Mouse (Mus musculus): ENCODE data around the gene 9330161L09Rik. TPM values are rescaled to one million over a fixed set of nuclear protein-coding genes. Genes with fewer than 3 reads are reported as not detected.

Gene 9330161L09Rik
- polyA plus RNA-seq, 1 experiment from 2014 or later: 0.12 TPM

- no peak overlapping the region for H3K4me2 ChIP-seq
- H3K27me3 ChIP-seq: peaks cover 10% of the 10 kb centered on the region; the same call in 1 of the 2 replicates
- H3K36me3 ChIP-seq (replicated peaks): no peaks in the 10 kb centered on the region
- ATAC-seq (ENCODE audit: insufficient read depth): no peak
- H3K4me3 ChIP-seq (replicated peaks): no peak overlapping the region
- WGBS (ENCODE audit: insufficient replicate concordance): 41% methylated on average over 3 of the region's 3 CpGs
- H3K27ac ChIP-seq (replicated peaks): no peak overlapping the region
- H3K4me1 ChIP-seq (replicated peaks): no peaks in the 10 kb centered on the region
- H3K9me3 ChIP-seq (replicated peaks): no peaks in the 10 kb centered on the region
- H3K9ac ChIP-seq: no peak overlapping the region
Measured at GRCm38 (mm10) chr12:103362336-103362735, 45.3 kb downstream of the 9330161L09Rik start.

GRCm38 (mm10) chr12:103361539-103362307 lies 45.9 kb downstream of the 9330161L09Rik start:
- Histone ChIP-seq H3K4me3 (replicated peaks) (no peak overlapping the region), H3K27me3 (peaks cover 5% of the 10 kb centered on the region; the same call in 1 of the 2 replicates), H3K36me3 (replicated peaks) (no peaks in the 10 kb centered on the region), H3K4me1 (replicated peaks) (no peaks in the 10 kb centered on the region), H3K9ac (no peak overlapping the region), H3K27ac (replicated peaks) (no peak overlapping the region), H3K4me2 (no peak overlapping the region), H3K9me3 (replicated peaks) (no peaks in the 10 kb centered on the region)
- 72% methylated on average over 17 of the region's 17 CpGs for whole genome bisulfite sequencing (ENCODE audit: insufficient replicate concordance)
- no peak for ATAC-seq (ENCODE audit: insufficient read depth)

DNA sequence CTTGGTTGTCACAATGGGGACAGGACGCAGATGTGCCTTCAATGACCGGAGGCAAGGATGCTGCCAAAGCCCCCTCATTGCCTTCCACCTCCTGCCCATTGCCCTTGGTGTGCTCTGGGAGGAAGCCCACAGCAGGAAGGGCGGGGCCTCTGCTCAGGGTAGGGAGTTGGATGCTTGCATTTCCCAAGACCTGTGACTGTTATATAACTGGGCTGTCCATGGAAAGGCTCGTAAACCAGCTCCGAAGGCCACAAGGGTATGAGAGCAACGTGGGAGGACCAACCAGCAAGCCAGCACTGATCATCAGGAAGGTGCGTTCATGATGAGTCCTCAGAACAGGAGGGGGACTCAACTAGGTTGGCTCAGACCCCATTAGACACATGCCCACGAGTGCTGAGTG lies 46.8 kb downstream of the 9330161L09Rik start:
- Histone ChIP-seq H3K9ac (no peak overlapping the region), H3K27me3 (peaks cover 3% of the 10 kb centered on the region; the same call in 1 of the 2 replicates), H3K4me1 (replicated peaks) (no peaks in the 10 kb centered on the region), H3K4me2 (no peak overlapping the region), H3K9me3 (replicated peaks) (no peaks in the 10 kb centered on the region), H3K36me3 (replicated peaks) (no peaks in the 10 kb centered on the region), H3K27ac (replicated peaks) (no peak overlapping the region), H3K4me3 (replicated peaks) (no peak overlapping the region)
- WGBS (ENCODE audit: insufficient replicate concordance): 56% methylated on average over 8 of the region's 8 CpGs
- ATAC-seq (ENCODE audit: insufficient read depth): no peak

GRCm38 (mm10) chr12:103358951-103359801 lies 48.4 kb downstream of the 9330161L09Rik start:
- H3K4me1 ChIP-seq (replicated peaks): no peaks in the 10 kb centered on the region
- H3K4me2 ChIP-seq: no peak overlapping the region
- H3K36me3 ChIP-seq (replicated peaks): no peaks in the 10 kb centered on the region
- no peaks in the 10 kb centered on the region for H3K9me3 ChIP-seq (replicated peaks)
- H3K27ac ChIP-seq (replicated peaks): no peak overlapping the region
- H3K27me3 ChIP-seq: peaks cover 3% of the 10 kb centered on the region; the same call in 1 of the 2 replicates
- no peak overlapping the region for H3K9ac ChIP-seq
- H3K4me3 ChIP-seq (replicated peaks): no peak overlapping the region
- no peak for ATAC-seq (ENCODE audit: insufficient read depth)
- 54% methylated on average over 4 of the region's 4 CpGs for WGBS (ENCODE audit: insufficient replicate concordance)

- Histone ChIP-seq H3K36me3 (replicated peaks) (no peaks in the 10 kb centered on the region), H3K4me1 (replicated peaks) (no peaks in the 10 kb centered on the region), H3K27ac (replicated peaks) (no peak overlapping the region), H3K9me3 (replicated peaks) (no peaks in the 10 kb centered on the region), H3K4me2 (no peak overlapping the region), H3K9ac (no peak overlapping the region), H3K27me3 (peaks cover 3% of the 10 kb centered on the region; the same call in 1 of the 2 replicates), H3K4me3 (replicated peaks) (no peak overlapping the region)
- 60% methylated on average over 8 of the region's 8 CpGs for WGBS (ENCODE audit: insufficient replicate concordance)
- no peak for ATAC-seq (ENCODE audit: insufficient read depth)
Measured at GRCm38 (mm10) chr12:103358216-103358615, 49.4 kb downstream of the 9330161L09Rik start.

Other genes starting within 250 kb of the 9330161L09Rik start
- not detected in 2 replicates for gene Prima1, start 165.7 kb downstream of the 9330161L09Rik start, polyA plus RNA-seq (2015; fragmentation: Nextera tagmentation; extraction: Ambion mirVana)
- not detected in 2 replicates for gene Fam181a, start 96.8 kb downstream of the 9330161L09Rik start, polyA plus RNA-seq (2015; fragmentation: Nextera tagmentation; extraction: Ambion mirVana)
- 3.5 and 3.9 TPM in 2 replicates for gene Asb2, start 51.8 kb downstream of the 9330161L09Rik start, polyA plus RNA-seq (2015; fragmentation: Nextera tagmentation; extraction: Ambion mirVana)
- gene Otub2, start 19.1 kb downstream of the 9330161L09Rik start, polyA plus RNA-seq (2015; fragmentation: Nextera tagmentation; extraction: Ambion mirVana): 28.5 and 28.9 TPM in 2 replicates
- gene Ddx24, start 18.0 kb upstream of the 9330161L09Rik start, polyA plus RNA-seq (2015; fragmentation: Nextera tagmentation; extraction: Ambion mirVana): 32.3 and 47.5 TPM in 2 replicates
- gene Ifi27, start 26.4 kb upstream of the 9330161L09Rik start, polyA plus RNA-seq (2015; fragmentation: Nextera tagmentation; extraction: Ambion mirVana): 26.4 and 31.5 TPM in 2 replicates
- gene Ifi27l2a, start 35.9 kb upstream of the 9330161L09Rik start, polyA plus RNA-seq (2015; fragmentation: Nextera tagmentation; extraction: Ambion mirVana): 12.7 and 15.7 TPM in 2 replicates
- not detected in 2 replicates for gene Ifi27l2b, start 49.4 kb upstream of the 9330161L09Rik start, polyA plus RNA-seq (2015; fragmentation: Nextera tagmentation; extraction: Ambion mirVana)
- gene Ppp4r4, start 124.5 kb upstream of the 9330161L09Rik start, polyA plus RNA-seq (2015; fragmentation: Nextera tagmentation; extraction: Ambion mirVana): 1.0 and 1.3 TPM in 2 replicates
- 44.0 and 44.7 TPM in 2 replicates for gene Serpina10, start 223.6 kb upstream of the 9330161L09Rik start, polyA plus RNA-seq (2015; fragmentation: Nextera tagmentation; extraction: Ambion mirVana)
- gene Serpina6, start 249.4 kb upstream of the 9330161L09Rik start, polyA plus RNA-seq (2015; fragmentation: Nextera tagmentation; extraction: Ambion mirVana): 1,444 and 1,483 TPM in 2 replicates